Mouse (Mus musculus) neural tube, embryonic 12.5 days (tissue): ENCODE results near the gene Golm1. TPM values are rescaled to one million over a fixed set of nuclear protein-coding genes. Genes with fewer than 3 reads are reported as not detected.

Experiments
- polyA plus RNA-seq: library from polyadenylated mRNA; unstranded; fragments of >200 nt; fragmentation: Nextera tagmentation; extraction: Ambion mirVana; gene quantifications from 2 replicates; pipeline ENCODE4 v1.2.1, GENCODE M21; 2016

The Golm1 gene
- polyA plus RNA-seq, 1 experiment from 2014 or later = 105 TPM

Other genes with a start within 250 kb of the Golm1 start
- 37.3 and 44.7 TPM in 2 replicates for gene Agtpbp1, start 90.6 kb downstream of the Golm1 start, polyA plus RNA-seq
- gene Naa35, start 90.6 kb downstream of the Golm1 start, polyA plus RNA-seq = 125 and 128 TPM in 2 replicates
- gene 4921517D22Rik, start 18.3 kb upstream of the Golm1 start, polyA plus RNA-seq = not detected in 2 replicates
- 0.06 TPM in 1 of 2 replicates, not detected in the other for gene Spata31d1a, start 34.5 kb upstream of the Golm1 start, polyA plus RNA-seq
- not detected in 2 replicates for gene Spata31d1b, start 36.5 kb upstream of the Golm1 start, polyA plus RNA-seq
- not detected in 2 replicates for gene Spata31d1d, start 55.9 kb upstream of the Golm1 start, polyA plus RNA-seq
- 0.09 TPM in 1 of 2 replicates, not detected in the other for gene 1700014D04Rik, start 70.9 kb upstream of the Golm1 start, polyA plus RNA-seq
- gene Isca1, start 94.0 kb upstream of the Golm1 start, polyA plus RNA-seq = 125 and 126 TPM in 2 replicates
- gene Gm49354, start 106.4 kb upstream of the Golm1 start, polyA plus RNA-seq = not detected in 2 replicates
- gene Tut7, start 147.3 kb upstream of the Golm1 start, polyA plus RNA-seq = 55.2 and 61.7 TPM in 2 replicates